Mouse (Mus musculus) limb, embryonic 14.5 days (tissue): ENCODE measurements around the gene Fbrs. TPM values are rescaled to one million over a fixed set of nuclear protein-coding genes. Genes with fewer than 3 reads are reported as not detected.
"Not testable (repeated sequence)": the region's sequence is repeated elsewhere in the genome, so short reads cannot be mapped to it uniquely, and the experiment has no call there.

Experiments
- ATAC-seq: fragments of 200-750 bp; cut with Nextera tagmentation; 2 replicates; pipeline ENCODE4 v1.8.0; 2017; ENCODE audit warnings: low read depth, moderate number of reproducible peaks, moderate TSS enrichment; ENCODE audit not compliant: low FRiP score
- DNase-seq: peaks from one replicate; pipeline ENCODE4 v3.0.0-alpha.2; 2015; ENCODE audit warnings: low spot score
- H3K27ac ChIP-seq: fragments of 300-500 bp; sonication (generic); replicated peaks from 2 replicates; pipeline ENCODE4 v1.5.1; 2014; ENCODE audit warnings: low read depth, mild to moderate bottlenecking, low read length, moderate library complexity, mixed read lengths
- H3K27me3 ChIP-seq: fragments of 300-500 bp; sonication (generic); 2 replicates; pipeline ENCODE4 v1.6.1; 2014; ENCODE audit warnings: low read length, mixed read lengths; ENCODE audit not compliant: control insufficient read depth, insufficient read depth
- H3K36me3 ChIP-seq: fragments of 300-500 bp; sonication (generic); 2 replicates; pipeline ENCODE4 v1.6.1; 2014; ENCODE audit warnings: mild to moderate bottlenecking, low read length, moderate library complexity, mixed read lengths; ENCODE audit not compliant: control insufficient read depth, insufficient read depth
- H3K4me1 ChIP-seq: fragments of 300-500 bp; sonication (generic); 2 replicates; pipeline ENCODE4 v1.6.1; 2014; ENCODE audit warnings: antibody characterized with exemption, low read length, mixed read lengths; ENCODE audit not compliant: control insufficient read depth, insufficient read depth
- H3K4me2 ChIP-seq: fragments of 300-500 bp; sonication (generic); replicated peaks from 2 replicates; pipeline ENCODE4 v1.6.1; 2014; ENCODE audit warnings: low read depth, mild to moderate bottlenecking, low read length, moderate library complexity; ENCODE audit not compliant: severe bottlenecking
- H3K4me3 ChIP-seq: fragments of 300-500 bp; sonication (generic); replicated peaks from 2 replicates; pipeline ENCODE4 v1.5.1; 2014; ENCODE audit warnings: low read length
- H3K9ac ChIP-seq: fragments of 300-500 bp; sonication (generic); 2 replicates; pipeline ENCODE4 v1.6.1; 2014; ENCODE audit warnings: mild to moderate bottlenecking, low read depth, low read length, moderate library complexity; ENCODE audit not compliant: severe bottlenecking
- H3K9me3 ChIP-seq: fragments of 300-500 bp; sonication (generic); 2 replicates; pipeline ENCODE4 v1.6.1; 2016; ENCODE audit warnings: low read length; ENCODE audit not compliant: control insufficient read depth
- POLR2A ChIP-seq: fragments of 200-500 bp; IDR thresholded peaks from 2 replicates; pipeline ENCODE4 v1.8.0; 2012; ENCODE audit warnings: inconsistent platforms, mild to moderate bottlenecking, moderate library complexity, borderline replicate concordance; ENCODE audit not compliant: insufficient read depth, insufficient read length; ENCODE audit errors: extremely low read depth
- WGBS: fragments of 180-500 bp; shearing (Covaris S2); extraction: QIAGEN DNeasy Blood & Tissue Kit; methylation state at CpG from one replicate; pipeline ENCODE4 v1.1.7; 2014; 5-methylcytosine and 5-hydroxymethylcytosine counted together
- polyA plus RNA-seq, 2 experiments: library from polyadenylated mRNA; depleted of rRNA in 1 of 2; stranded (reverse) in 1 of 2; unstranded in 1 of 2; fragments of >200 nt; fragmentation: Nextera tagmentation in 1 of 2; extraction: Ambion mirVana in 1 of 2; gene quantifications; 2 replicates each; pipeline versions ENCODE4 v1.2.1 to v1.2.3; 2012 to 2014

Fbrs gene
- polyA plus RNA-seq, 2 experiments, result 17.3 to 49.8 TPM

GRCm38 (mm10) chr7:127449966-127450365 is 29.0 kb upstream of the Fbrs start:
- ATAC-seq (no peak), DNase-seq (no peak)
- Histone ChIP-seq H3K36me3 (peaks cover 35% of the 10 kb centered on the region), H3K27me3 (no peaks in the 10 kb centered on the region), H3K4me3 (peak overlapping the region; percentile 65), H3K4me1 (peaks cover 18% of the 10 kb centered on the region; the same call in 1 of the 2 replicates), H3K4me2 (peak overlapping the region; percentile 64), H3K9ac (no peak overlapping the region), H3K27ac (no peak overlapping the region), H3K9me3 (no peaks in the 10 kb centered on the region)
- TF ChIP-seq POLR2A, result no peak
- 85% methylated on average over 7 of the region's 7 CpGs for WGBS

DNA sequence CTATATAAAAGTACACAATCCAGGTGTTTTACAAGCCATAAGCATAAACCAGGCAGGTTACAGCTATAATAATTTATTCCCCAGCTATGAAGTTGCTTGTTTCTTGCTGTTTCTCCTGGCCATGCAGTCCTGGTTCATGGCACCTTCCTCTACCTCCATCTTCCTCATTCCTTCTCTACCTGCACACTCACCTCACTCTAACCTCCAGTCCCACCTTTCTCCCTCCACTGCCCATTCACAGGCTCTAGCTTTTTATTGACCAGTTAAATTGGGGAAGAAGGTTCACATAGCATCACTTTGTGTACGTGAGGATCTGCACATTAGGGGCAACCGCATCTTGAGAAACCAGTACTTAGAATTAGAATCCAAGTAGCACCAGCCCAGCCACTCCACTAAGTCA is 25.9 kb upstream of the Fbrs start:
- DNase-seq, result no peak
- H3K27ac ChIP-seq, result no peak overlapping the region
- no peaks in the 10 kb centered on the region for H3K27me3 ChIP-seq
- H3K4me3 ChIP-seq, result no peak overlapping the region
- peaks cover 18% of the 10 kb centered on the region; the same call in 1 of the 2 replicates for H3K4me1 ChIP-seq
- H3K9ac ChIP-seq, result no peak overlapping the region
- no peak for TF ChIP-seq POLR2A
- peaks cover 5% of the 10 kb centered on the region; the same call in 1 of the 2 replicates for H3K9me3 ChIP-seq
- H3K4me2 ChIP-seq, result no peak overlapping the region
- peaks cover 36% of the 10 kb centered on the region for H3K36me3 ChIP-seq
- 92% methylated on average over 2 of the region's 2 CpGs for WGBS
- no peak for ATAC-seq

DNA sequence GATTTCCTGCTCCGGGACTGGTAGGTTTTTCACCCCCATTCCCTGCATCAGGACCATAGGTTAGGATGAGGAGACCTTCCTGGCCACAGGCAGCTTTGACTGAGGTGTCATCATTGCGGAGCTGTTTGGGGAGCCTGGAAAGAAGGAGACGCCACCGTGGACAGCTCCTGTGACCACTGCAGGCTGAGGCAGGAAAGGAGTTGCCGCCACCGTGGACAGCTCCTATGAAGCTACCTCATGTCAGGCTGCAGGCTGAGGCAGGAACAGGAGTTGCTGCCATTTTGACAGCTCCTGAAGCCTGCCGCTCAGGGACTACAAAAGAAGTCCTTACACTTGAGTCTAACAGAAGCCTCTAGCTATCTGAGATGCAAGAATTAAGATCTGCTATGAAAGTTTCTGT is 24.1 kb upstream of the Fbrs start:
- H3K27me3 ChIP-seq, result no peaks in the 10 kb centered on the region
- ATAC-seq (no peak), DNase-seq (no peak)
- no peak overlapping the region for H3K27ac ChIP-seq
- H3K36me3 ChIP-seq, result peaks cover 46% of the 10 kb centered on the region
- no peak overlapping the region for H3K4me3 ChIP-seq
- TF ChIP-seq POLR2A, result no peak
- H3K4me1 ChIP-seq, result peaks cover 14% of the 10 kb centered on the region; the same call in 1 of the 2 replicates
- H3K4me2 ChIP-seq, result no peak overlapping the region
- peaks cover 5% of the 10 kb centered on the region; the same call in 1 of the 2 replicates for H3K9me3 ChIP-seq
- WGBS, result 92% methylated on average over 7 of the region's 7 CpGs
- H3K9ac ChIP-seq, result no peak overlapping the region

DNA sequence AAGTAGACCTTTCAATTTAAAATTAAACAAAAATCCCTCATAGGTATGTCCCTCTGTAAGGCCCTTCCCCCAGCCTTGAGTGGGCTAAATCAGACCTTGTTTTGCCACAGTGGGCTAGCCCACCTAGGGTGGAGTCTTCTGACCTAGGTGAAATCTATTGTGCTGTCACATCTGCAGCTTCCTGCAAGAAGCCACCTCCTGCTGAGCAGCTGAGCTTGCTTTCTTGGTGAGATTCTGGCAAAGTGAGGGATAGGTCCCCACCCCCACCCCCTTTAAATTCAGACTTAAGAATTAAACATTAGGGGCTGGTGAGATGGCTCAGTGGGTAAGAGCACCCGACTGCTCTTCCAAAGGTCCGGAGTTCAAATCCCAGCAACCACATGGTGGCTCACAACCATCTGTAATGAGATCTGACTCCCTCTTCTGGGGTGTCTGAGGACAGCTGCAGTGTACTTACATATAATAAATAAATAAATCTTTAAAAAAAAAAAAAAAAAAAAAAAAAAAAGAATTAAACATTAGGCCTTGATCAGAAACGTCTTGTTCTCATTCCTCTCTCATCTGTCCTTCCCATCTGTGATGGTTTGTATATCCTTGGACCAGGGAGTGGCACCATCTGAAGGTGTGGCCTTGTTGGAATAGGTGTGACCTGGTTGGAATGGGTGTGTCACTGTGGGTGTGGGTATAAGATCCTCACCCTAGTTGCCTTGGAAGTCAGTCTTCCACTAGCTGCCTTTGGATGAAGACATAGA is 20.5 kb upstream of the Fbrs start:
- peaks cover 57% of the 10 kb centered on the region for H3K36me3 ChIP-seq
- not testable (repeated sequence) for H3K27me3 ChIP-seq, H3K9ac ChIP-seq, H3K4me2 ChIP-seq, H3K27ac ChIP-seq, H3K4me3 ChIP-seq, H3K9me3 ChIP-seq, DNase-seq, ATAC-seq, H3K4me1 ChIP-seq
- WGBS, result 94% methylated on average over 3 of the region's 3 CpGs

GRCm38 (mm10) chr7:127459311-127459710 is 19.7 kb upstream of the Fbrs start, which contains the start of gene Prr14:
Gene Prr14 (plus strand): TSS chr7:127459611.
- not testable (repeated sequence) for H3K27me3 ChIP-seq, H3K9ac ChIP-seq, ATAC-seq, H3K9me3 ChIP-seq, H3K4me3 ChIP-seq, H3K27ac ChIP-seq, DNase-seq, H3K4me2 ChIP-seq, H3K4me1 ChIP-seq
- WGBS, result 95% methylated on average over 7 of the region's 8 CpGs
- H3K36me3 ChIP-seq, result peaks cover 57% of the 10 kb centered on the region
